Mouse (Mus musculus) E14TG2a.4 (cell line): ENCODE results near the gene Sirt6.

Experiments used
- CTCF ChIP-seq: conservative IDR thresholded peaks from 2 replicates; pipeline ENCODE4 v1.5.1; 2014; ENCODE audit warnings: low read length
- POU5F1 ChIP-seq: IDR thresholded peaks from 2 replicates; pipeline ENCODE4 v1.6.1; 2014; ENCODE audit warnings: low read length, borderline replicate concordance

- TF ChIP-seq CTCF (no peak), POU5F1 (no peak)
Observed at GRCm38 (mm10) chr10:81600738-81601203, 26.8 kb downstream of the Sirt6 start, which contains the start of gene Tle6.
